Mouse (Mus musculus): ENCODE results near the gene Zmynd10.

DNA sequence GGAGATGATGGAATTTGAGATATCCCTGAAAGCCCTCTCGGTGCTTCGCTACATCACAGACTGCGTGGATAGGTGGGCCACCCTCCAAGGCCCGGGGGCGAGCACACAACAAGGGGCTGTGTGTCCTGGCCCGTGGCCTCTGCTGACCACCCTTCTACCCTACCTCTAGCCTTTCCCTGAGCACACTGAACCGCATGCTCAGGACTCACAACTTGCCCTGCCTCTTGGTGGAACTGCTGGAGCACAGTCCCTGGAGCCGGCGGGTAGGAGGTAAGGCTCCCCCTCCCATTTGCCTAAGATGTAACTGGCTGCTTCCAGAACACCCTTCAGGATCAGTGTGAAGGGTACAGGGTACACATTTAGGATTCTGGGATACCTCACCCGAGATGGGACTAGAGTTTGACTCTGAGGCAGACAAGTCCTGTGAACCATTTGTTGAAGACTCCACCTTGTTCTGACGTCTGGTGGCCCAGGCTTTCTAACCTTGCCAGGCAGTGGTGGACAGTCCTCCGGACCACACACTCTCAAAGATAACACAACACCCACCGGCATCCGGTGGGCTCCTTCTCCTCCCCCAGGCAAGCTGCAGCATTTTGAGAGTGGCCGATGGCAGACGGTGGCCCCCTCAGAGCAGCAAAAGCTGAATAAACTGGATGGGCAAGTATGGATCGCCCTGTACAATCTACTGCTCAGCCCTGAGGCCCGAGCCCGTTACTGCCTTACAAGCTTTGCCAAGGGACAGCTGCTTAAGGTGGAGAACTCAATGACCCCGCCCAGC, 2.4 kb downstream of the Zmynd10 start:
- TF ChIP-seq POLR2A (IDR thresholded peaks at IDR 0.05; ENCODE audit: low read depth, low read length) (no peak), CTCF (IDR thresholded peaks at IDR 0.05; ENCODE audit: extremely low read depth, insufficient read depth, insufficient read length, insufficient replicate concordance) (no peak)
